Mouse (Mus musculus) megakaryocyte, embryonic 14.5 days (primary cell): Measurements from ENCODE around the gene Acads. TPM values are rescaled to one million over a fixed set of nuclear protein-coding genes. Genes with fewer than 3 reads are reported as not detected.

Experiments used
- H3K27me3 ChIP-seq: replicated peaks from 2 replicates; pipeline ENCODE3; 2012; ENCODE audit warnings: inconsistent platforms
- H3K36me3 ChIP-seq: replicated peaks from 2 replicates; pipeline ENCODE3; 2012; ENCODE audit warnings: low read length, inconsistent platforms, mixed read lengths
- H3K4me1 ChIP-seq: 2 replicates; pipeline ENCODE4 v1.6.1; 2012; ENCODE audit warnings: inconsistent platforms
- H3K4me3 ChIP-seq: replicated peaks from 2 replicates; pipeline ENCODE3; 2012; ENCODE audit warnings: moderate library complexity, mild to moderate bottlenecking, inconsistent platforms
- H3K9me3 ChIP-seq: 2 replicates; pipeline ENCODE4 v1.6.1; 2012; ENCODE audit warnings: inconsistent platforms
- FLI1 ChIP-seq: IDR thresholded peaks from 2 replicates; pipeline ENCODE4 v1.6.1; 2012; ENCODE audit warnings: low read length, inconsistent platforms, mixed read lengths
- GATA1 ChIP-seq: IDR thresholded peaks from 3 replicates; pipeline ENCODE4 v1.6.1; 2012; ENCODE audit warnings: mixed read lengths, low read length, inconsistent platforms, borderline replicate concordance
- polyA plus RNA-seq: library from polyadenylated mRNA; stranded (reverse); fragments of >175 nt; gene quantifications from 2 replicates; pipeline ENCODE4 v1.2.3, GENCODE M21; 2012; ENCODE audit warnings: low replicate concordance; ENCODE audit not compliant: insufficient read depth

Gene Acads
- polyA plus RNA-seq, 1 experiment = 43.5 TPM

DNA sequence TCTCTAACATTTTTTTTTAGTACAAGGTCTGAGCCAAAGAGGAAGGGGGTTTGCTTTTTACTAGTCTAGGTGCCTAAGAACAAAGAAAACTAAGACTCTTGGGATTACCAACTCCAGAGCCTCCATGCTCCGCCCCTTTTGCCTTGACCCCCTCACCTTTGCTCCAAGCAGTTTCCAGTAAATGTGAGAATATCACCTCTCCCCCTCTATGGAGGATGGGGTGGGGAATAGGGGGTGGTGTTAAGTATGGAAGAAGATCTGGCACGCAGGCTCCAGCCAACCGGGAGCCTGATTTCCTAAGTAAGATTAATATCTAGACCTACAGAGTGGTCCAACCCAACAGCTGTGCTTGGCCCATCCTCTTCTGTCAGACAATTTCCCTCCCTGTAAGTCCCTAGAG, 21.6 kb upstream of the Acads start:
- H3K27me3 ChIP-seq = peaks cover 12% of the 10 kb centered on the region
- H3K36me3 ChIP-seq = peaks cover 42% of the 10 kb centered on the region
- peaks cover 18% of the 10 kb centered on the region for H3K4me1 ChIP-seq
- no peak for TF ChIP-seq GATA1
- no peak for TF ChIP-seq FLI1
- no peak overlapping the region for H3K4me3 ChIP-seq
- peaks cover 3% of the 10 kb centered on the region; the same call in 1 of the 2 replicates for H3K9me3 ChIP-seq

- Histone ChIP-seq H3K4me1 (peaks cover 19% of the 10 kb centered on the region), H3K4me3 (no peak overlapping the region), H3K27me3 (peaks cover 12% of the 10 kb centered on the region), H3K36me3 (peaks cover 26% of the 10 kb centered on the region), H3K9me3 (peaks cover 3% of the 10 kb centered on the region; the same call in 1 of the 2 replicates)
- no peak for TF ChIP-seq FLI1
- TF ChIP-seq GATA1 = no peak
Observed at GRCm38 (mm10) chr5:115139124-115139523, 20.0 kb upstream of the Acads start.

DNA sequence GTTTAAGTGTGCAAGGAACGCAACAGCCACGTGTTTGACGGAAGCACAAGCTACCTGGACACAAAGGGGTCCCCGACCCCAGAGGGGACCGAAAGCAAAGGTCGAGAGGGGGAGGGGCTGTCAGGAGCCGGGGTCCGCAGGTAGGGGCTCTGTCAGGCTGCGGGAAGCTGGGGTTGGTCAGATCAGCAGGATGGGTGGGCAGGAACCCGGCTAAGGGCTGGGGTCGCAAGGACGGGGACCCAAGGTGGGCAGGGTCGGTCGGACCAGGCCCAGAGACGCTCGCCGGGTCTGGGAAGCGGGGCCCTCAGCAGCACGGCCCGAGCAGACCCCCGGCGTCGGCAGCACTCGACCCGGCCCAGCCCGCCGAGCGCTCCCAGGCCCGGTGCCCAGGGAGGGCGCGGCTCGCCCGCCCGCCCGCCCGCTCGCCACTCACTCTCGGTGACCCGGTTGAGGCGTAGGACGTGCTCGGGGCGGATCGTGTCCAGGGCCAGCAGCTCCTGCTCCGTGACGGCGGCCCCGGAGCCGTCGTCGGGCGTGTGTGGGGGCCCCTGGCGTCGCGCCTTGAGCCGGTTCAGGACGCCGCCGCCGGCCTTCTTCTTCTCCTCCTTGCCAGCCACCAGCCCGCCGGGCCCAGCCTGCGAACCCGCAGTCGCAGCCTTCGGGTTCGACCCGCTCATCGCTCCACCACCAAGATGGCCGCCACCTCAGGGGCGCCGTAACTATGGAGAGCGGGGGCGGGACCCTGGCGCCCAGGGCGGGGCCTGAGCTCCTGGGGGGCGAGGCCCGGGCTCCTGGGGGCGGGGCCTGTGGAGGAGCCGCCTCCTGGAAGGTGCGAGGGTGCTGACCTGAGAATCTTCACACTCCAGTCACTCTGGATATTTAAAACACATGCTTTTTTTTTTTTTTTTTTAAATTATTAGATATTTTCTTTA, 15.4 kb upstream of the Acads start, which contains the start of gene Unc119b:
Gene Unc119b (minus strand): TSS at position 742 of the 932 bp plus-strand sequence.
- Histone ChIP-seq H3K36me3 (peaks cover 17% of the 10 kb centered on the region), H3K27me3 (peaks cover 12% of the 10 kb centered on the region), H3K4me3 (peak within 1 kb of the TSS; percentile 95), H3K4me1 (peaks cover 24% of the 10 kb centered on the region), H3K9me3 (peaks cover 3% of the 10 kb centered on the region; the same call in 1 of the 2 replicates)
- TF ChIP-seq GATA1 = no peak
- TF ChIP-seq FLI1 = no peak

- peaks cover 3% of the 10 kb centered on the region; the same call in 1 of the 2 replicates for H3K9me3 ChIP-seq
- H3K4me1 ChIP-seq = peaks cover 24% of the 10 kb centered on the region
- peak overlapping the region; percentile 95 for H3K4me3 ChIP-seq
- H3K27me3 ChIP-seq = peaks cover 12% of the 10 kb centered on the region
- TF ChIP-seq GATA1 = no peak
- no peak for TF ChIP-seq FLI1
- peaks cover 24% of the 10 kb centered on the region for H3K36me3 ChIP-seq
Observed at GRCm38 (mm10) chr5:115133358-115134066, 14.4 kb upstream of the Acads start.

GRCm38 (mm10) chr5:115132465-115132864, 13.3 kb upstream of the Acads start:
- peaks cover 3% of the 10 kb centered on the region; the same call in 1 of the 2 replicates for H3K9me3 ChIP-seq
- H3K4me1 ChIP-seq = peaks cover 27% of the 10 kb centered on the region
- peaks cover 35% of the 10 kb centered on the region for H3K36me3 ChIP-seq
- TF ChIP-seq FLI1 = no peak
- no peak for TF ChIP-seq GATA1
- H3K4me3 ChIP-seq = no peak overlapping the region
- H3K27me3 ChIP-seq = peaks cover 8% of the 10 kb centered on the region

DNA sequence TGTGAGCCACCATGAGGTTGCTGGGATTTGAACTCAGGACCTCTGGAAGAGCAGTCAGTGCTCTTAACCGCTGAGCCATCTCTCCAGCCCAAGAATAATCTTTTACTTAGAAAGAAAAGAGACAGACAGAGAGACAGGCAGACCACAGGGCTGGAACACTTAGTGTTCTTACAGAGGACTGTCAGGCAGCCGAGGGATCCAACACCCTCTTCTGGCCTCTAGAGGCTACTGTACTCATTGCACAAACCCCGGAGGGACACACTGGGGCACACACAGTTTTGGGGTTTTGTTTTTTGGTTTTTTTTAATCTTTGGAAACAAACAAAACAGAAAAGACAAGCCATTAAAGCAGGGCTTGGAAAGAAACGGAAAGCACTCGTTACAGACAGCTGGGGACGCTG, 10.2 kb upstream of the Acads start:
- no peak overlapping the region for H3K4me3 ChIP-seq
- H3K36me3 ChIP-seq = peaks cover 66% of the 10 kb centered on the region
- no peaks in the 10 kb centered on the region for H3K9me3 ChIP-seq
- H3K4me1 ChIP-seq = peaks cover 50% of the 10 kb centered on the region
- TF ChIP-seq GATA1 = no peak
- TF ChIP-seq FLI1 = no peak
- H3K27me3 ChIP-seq = no peaks in the 10 kb centered on the region

GRCm38 (mm10) chr5:115127421-115128179, 8.5 kb upstream of the Acads start:
- no peak; the same call in 1 of the 2 replicates for TF ChIP-seq FLI1
- no peak for TF ChIP-seq GATA1
- Histone ChIP-seq H3K4me3 (peak overlapping the region; percentile 5), H3K27me3 (no peaks in the 10 kb centered on the region), H3K36me3 (peaks cover 75% of the 10 kb centered on the region), H3K4me1 (peaks cover 35% of the 10 kb centered on the region), H3K9me3 (no peaks in the 10 kb centered on the region)

GRCm38 (mm10) chr5:115126578-115127312, 7.6 kb upstream of the Acads start:
- Histone ChIP-seq H3K4me1 (peaks cover 33% of the 10 kb centered on the region), H3K27me3 (no peaks in the 10 kb centered on the region), H3K4me3 (peak overlapping the region; percentile 6), H3K9me3 (no peaks in the 10 kb centered on the region), H3K36me3 (peaks cover 79% of the 10 kb centered on the region)
- TF ChIP-seq FLI1 (no peak), GATA1 (no peak)

- H3K9me3 ChIP-seq = no peaks in the 10 kb centered on the region
- peak overlapping the region; percentile 62 for H3K4me3 ChIP-seq
- peaks cover 71% of the 10 kb centered on the region for H3K36me3 ChIP-seq
- no peaks in the 10 kb centered on the region for H3K27me3 ChIP-seq
- no peak for TF ChIP-seq FLI1
- TF ChIP-seq GATA1 = no peak
- H3K4me1 ChIP-seq = peaks cover 33% of the 10 kb centered on the region
Observed at GRCm38 (mm10) chr5:115125211-115125871, 6.2 kb upstream of the Acads start.
